Mouse (Mus musculus): Measurements from ENCODE around the gene Sirt4.
"Not testable (repeated sequence)": the region's sequence is repeated elsewhere in the genome, so short reads cannot be mapped to it uniquely, and the experiment has no call there.

Sirt4 gene

DNA sequence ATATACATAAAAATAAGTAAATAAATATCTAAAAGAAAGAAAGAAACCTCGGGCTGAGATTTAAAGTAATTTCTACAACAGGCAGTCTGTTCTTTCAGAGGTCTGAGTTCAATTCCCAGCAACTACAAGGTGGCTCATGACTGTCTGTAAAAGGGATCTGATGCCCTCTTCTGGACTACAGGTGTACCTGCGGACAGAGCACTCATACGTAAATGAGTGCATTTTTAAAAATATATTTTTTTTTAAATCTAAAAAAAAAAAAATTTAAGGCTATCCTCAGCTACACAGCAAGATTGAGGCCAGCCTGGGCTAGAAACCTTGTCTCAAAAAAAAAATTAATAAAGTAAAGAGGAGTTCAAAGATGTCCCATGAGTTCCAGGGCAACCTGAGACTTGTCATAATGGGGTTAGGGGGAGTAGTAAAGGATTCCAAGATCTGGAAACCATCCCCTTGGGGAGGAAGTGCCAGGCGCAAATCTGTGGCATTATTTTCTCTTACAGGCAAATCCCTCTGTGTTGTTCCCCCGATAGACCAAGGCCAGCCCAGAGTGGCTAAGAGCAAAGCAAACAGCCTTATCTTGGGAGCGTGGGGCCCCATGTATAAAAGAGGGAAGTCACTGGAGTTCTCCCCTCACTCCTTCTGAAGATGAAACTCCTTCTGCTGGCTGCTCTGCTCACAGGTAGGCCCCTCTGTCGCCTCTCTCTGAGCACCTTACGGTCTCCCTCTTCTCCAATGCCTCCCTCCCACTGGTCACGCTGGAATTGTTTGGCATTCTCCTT is 18.7 kb downstream of the Sirt4 start, which contains the start of gene Pla2g1b:
TSS of gene Pla2g1b (plus strand) at position 621 of the 779 bp plus-strand sequence.
- no peak for DNase-seq

DNA sequence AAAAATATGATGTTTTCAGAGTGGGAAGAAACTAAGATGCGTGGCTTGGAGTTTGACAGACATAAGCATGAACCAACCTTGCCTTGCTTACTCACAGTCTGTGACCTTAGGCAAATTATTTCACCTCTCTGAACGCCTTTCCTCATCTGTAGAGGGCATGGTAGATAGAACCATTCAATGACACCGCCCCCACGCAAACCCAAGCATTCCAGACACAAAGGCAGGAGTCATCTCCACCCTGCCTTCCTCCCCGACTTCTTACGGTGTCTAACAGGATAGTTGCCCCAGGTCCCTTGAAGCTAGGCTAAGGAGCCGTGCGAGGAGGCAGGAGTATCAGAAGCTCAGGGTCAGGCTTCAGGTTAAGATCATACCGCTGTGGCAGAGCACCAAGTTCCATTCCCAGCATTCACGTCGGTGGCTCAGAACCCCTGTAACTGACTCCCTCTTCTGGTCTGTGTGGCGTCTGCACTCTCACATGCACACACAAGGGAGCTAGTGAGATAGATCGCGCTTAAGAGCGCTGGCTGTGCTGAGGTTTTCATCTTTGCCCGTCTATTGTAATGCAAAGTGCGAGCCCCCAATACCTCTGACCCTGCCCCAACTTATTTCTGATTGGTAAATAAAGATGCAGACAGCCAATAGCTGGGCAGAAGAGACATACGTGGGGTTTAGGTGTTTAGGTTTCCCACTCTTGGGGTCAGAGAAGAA is 20.0 kb downstream of the Sirt4 start:
- no peak for DNase-seq

DNA sequence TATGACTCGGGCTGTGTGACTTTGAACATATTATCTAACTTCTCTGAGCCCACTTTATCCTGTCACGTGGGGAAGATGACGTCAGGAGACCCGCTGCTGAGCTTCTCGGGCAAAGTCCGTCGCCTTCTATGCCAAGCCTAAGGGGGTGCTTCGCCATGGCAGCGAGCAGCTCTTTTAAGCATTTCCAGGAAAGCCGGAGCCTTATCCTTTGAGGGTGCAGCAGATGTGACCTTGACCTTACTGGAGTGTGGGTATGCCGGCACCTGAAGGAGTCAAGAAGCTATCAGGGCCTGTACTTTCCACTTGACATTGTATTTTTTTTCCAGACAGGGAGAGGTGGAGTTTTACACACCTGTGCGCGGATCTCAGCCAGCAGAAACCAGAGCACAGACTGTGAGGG is 25.6 kb downstream of the Sirt4 start:
- DNase-seq = no peak

DNA sequence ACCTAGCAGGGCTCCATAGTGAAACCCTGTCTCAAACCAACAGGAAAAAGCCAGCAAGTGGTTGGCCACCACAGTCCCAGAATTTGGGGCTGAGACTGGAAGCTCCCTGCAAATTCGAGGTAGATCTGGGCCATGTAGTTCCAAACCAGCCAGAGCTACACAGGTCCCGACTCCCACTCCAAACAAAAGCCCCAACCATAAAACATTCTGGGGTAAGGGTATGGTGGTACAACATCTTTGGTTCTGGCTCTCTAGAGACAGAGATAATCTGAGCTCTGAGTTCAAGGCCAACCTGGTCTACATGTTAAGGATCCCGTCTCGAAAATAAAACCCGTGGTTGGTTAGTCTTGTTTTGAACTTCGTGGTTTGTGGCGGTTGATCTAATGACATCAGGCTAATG is 28.7 kb downstream of the Sirt4 start:
- no peak for DNase-seq

DNA sequence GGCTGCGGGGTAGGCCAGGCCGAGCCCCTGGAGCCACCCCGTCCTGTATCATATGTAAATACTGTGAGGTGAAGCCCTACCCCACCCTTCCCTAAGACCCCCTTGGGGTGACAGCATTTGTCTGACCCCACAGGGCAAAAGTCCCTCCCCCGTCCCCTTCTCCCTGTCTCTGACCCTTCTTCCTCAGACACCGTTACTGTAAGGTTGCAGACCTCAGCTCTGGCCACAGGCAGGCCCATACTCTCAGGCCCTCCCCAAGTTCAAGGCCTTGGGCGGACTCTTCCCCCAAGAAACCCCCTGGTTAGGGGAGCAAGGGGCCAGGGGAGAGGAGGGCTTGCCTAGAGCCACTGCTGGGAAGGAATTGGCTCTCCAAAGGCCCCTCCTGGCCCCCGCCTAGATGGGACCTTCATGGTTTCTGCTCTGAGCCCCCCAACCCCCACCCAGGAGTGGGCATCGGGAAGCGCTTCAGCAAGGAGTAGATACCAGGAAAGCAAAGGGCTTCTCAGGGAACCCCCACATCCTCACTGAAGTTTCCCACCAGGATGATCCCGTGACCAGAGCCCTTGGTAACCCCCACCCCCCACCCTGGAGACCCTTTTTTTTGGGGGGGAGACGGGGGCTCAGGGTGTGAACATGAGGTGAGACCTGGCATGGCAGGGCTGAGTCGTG is 30.0 kb downstream of the Sirt4 start:
- DNase-seq = no peak

DNA sequence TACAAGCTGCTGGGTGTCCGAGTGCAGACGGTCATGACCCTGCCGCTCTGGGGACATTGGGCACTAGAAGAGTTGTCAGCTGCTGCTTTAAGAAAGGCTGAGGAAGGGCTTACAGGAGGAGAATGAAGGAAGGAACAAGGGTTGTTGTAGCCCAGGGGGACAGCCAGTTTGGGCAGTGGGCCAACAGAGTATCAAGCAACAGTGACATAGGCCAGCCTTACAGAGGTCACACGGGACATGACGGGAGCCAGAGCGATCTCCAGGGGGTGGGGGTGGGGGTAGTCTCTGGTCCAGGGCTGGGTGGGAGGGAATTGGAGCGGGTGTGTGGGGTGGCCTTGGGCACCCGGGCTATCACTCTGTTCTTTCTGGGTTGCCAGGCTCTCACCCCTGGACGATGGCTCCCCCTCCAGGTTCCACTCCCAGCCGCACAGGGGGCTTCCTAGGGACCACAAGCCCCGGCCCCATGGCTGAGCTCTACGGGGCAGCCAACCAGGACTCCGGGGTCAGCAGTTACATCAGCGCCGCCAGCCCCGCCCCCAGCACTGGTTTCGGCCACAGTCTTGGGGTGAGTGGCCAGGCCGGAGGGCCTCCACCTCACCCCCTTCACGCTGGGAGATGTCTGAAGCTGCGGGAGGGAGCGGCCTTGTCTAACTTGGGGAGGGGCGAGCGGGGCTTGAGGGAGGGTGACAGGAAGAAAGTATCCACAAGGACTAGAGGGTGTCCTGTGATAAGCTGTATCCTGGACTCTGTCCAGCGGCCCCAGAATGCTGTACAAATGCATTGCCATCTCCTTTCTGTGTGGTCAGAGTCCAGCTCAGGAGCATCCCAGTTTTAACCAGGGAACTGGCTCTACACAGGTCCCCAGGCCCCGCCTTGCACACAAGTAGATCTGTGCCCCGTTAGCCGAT is 33.9 kb downstream of the Sirt4 start:
- DNase-seq = no peak

DNA sequence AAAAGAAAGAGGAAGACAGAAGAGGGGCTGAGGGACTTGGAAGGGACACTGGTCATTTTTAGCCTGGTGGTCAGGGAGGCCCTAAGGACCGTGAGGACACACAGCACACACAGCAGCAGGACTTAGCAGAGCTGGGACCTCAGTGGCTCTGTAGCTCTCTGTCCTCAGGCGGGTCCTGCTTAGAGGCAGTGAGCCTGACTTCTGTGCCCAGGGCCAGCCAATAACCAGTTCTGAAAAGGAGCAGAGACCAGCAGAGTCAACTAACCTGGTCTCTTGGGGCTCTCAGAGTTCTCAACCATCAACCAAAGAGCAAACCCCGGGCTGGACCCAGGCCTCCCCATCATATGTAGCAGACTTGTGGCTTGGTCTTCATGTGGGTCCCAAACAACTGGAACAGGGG is 35.3 kb downstream of the Sirt4 start:
- no peak for DNase-seq

DNA sequence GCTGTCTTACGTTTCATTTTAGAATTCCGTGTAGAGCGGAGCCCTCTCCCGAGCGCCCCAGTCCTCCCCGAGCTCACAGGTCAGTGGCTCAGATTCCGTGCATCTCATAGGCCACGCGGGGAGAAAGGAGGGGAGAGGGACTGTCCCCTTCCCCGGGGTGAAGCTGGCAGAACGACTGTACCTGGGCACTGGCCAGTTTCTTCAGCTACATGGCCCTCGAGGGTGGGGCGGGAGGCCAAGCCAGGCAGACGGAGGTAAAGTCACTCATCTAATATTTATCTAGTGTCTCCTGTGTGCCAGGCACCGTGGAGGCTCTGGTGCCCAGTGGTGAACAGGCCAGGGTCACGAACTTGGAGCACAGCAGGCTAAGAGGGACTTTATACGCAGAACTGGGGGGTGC is 37.4 kb downstream of the Sirt4 start:
- no peak for DNase-seq

DNA sequence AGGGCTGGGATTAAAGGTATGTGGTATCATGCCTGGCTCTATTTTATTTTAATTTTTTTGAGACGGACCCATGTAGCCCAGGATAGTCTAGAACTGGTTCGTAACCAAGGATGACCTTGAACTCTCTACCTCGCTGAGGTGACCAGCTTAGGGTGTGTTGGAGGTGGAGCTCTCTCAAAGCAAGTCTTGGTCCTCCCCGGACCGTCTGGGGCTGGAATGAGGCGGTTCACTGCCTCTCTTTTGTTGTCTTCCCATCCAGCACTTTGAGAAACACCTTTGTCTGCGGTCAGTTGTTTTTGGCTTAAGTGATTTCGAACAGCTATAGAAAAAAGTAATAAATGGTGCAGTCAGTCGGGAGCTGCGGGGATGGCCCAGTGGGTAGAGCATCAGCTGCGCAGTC is 40.4 kb downstream of the Sirt4 start:
- DNase-seq = no peak

DNA sequence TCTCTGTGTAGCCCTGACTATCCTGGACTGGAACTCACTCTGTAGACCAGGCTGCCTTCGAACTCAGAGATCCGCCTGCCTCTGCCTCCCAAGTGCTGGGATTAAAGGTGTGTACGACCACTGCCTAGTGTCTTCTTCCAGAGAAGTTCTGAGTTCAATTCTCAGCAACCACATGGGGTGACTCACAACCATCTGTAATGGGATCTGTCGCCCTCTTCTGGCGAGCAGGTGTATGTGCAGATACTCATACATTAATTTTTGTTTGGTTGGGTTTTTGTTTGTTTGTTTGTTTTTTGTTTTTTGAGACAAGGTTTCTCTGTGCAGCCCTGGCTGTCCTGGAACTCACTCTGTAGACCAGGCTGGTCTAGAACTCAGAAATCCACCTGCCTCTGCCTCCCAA is 41.9 kb downstream of the Sirt4 start:
- DNase-seq = not testable (repeated sequence)

DNA sequence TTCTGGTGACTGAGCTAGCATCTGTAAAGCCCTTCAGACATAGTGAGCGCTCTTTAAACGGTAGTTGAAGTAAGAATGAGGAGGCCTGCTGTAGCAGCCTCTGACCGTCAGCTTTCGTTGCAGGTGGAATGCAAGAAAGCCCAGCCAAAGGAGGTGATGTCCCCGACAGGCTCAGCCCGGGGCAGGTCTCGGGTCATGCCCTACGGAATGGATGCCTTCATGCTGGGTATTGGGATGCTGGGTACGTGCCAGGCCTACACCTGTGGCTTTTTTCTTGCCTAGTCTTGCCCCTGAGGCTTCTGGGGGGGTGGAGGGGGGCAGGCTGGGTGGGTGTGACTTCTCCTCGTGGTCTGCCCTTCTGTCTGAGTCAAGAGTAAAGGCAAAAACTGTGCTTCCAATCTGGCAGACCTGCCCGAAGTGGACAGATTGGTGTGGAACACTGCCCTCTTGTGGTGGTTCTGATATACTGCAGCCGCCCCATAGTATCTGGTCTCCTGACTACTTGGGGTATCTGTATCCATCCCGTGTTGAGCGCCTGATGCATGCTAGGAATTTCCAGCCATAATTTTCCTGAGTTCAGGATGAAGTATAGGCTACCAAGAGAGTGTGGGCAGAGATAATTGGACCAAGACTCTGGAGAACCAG is 43.2 kb downstream of the Sirt4 start:
- peak; percentile 83 for DNase-seq

DNA sequence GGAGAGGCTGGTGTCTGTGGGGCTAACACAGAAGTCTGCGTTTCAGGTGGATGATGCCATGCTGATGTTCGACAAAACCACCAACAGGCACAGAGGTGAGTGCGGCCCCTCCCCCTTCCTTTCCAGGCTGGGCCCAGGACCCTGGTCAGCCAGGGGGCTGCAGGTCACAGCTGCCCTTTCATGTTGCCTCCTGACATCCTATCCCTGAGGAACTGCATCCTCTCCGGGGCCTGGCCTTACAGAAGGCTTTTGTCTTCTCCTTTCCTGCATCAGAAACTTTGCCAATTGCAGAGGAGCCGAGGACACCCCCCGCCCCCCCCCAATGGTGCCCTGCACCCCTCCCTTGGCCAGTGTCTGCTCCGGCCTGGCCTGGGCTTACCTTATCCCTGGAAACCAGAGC is 45.9 kb downstream of the Sirt4 start:
- no peak for DNase-seq

DNA sequence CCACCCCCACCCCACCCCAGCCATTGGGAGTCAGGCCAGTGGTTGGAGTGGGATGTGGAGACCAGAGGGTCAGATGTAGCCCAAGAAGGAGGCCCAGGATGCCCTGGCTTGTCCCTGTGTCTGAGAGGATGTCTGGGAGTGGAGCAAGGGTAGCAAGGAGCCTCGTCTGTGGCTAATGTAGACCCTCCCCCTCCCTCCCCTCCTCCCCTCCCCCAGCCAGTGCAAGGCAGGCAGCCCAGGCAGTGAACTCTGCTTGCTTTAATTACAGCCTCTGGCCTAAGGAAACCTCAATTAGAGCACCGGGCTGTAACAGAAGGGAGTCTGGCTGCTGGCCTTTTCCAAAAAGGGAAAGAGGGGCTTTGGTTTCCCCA is 46.6 kb downstream of the Sirt4 start:
- DNase-seq = no peak

DNA sequence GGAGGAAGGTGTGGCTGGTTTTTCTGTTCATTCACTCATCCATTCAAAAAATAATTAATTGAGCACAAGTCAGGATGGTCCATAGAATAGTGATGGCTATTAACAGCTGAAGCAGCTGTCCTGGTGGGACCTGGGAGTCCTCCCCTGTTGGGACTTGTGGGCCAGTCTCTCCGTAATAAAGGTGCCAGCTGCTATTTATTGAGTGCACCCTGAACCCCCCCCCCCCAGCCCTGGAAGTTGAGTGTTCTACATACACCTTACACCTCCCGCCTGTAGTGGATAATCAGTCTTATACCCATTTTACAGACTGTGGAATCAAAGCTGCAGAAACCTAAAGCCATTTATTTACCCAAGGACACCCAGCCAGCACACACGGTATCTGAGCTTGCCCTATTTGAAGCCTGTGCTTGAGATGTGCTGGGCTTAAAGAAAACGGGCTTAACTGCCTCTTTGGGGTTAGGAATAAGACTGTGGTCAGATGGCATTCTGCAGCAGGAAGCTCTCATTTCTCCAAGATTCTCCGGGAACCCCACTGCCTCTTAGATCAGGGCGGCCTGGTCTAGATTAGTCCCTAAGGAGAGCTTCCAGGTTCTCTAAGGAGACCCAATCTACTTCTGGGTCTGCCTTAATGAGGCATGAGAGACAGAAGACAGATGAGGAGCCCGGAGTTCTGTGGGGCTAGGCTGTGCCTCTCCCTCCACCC is 47.1 kb downstream of the Sirt4 start:
- no peak for DNase-seq

DNA sequence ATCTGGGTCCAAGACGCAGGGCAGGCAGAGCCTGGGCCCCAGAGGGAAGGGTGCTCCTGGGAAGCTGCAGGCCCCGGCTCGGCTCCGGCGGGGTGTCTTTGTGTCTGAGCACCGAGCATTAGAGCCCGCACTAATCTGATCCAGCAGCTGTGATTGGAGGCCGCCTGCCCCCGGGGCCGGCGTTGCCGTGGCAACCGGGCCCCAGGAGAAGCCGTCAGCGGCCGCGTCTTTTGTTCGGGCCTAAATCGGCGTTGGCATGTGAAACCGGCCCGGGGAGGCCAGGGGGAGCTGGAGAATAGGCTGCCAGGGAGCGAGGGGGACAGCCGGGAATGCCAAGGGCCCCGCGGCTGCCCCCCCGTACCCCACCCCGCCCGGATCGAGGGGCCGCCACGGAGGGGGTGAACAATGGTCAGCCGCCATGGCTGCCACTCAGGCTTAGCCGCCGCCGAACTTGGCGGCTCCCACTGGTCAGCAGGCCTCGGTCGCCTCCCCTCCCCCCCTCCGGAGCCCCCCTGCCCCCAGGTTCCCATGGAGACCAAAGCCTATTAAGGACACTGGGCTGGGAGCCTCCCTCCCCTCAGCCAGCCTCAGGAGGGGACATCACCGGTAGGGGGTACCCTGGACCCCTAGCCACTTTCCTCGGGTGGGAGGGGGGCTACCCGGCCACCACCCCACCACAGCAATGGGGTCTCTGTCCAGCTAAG is 48.0 kb downstream of the Sirt4 start:
- DNase-seq = peak; percentile 72

DNA sequence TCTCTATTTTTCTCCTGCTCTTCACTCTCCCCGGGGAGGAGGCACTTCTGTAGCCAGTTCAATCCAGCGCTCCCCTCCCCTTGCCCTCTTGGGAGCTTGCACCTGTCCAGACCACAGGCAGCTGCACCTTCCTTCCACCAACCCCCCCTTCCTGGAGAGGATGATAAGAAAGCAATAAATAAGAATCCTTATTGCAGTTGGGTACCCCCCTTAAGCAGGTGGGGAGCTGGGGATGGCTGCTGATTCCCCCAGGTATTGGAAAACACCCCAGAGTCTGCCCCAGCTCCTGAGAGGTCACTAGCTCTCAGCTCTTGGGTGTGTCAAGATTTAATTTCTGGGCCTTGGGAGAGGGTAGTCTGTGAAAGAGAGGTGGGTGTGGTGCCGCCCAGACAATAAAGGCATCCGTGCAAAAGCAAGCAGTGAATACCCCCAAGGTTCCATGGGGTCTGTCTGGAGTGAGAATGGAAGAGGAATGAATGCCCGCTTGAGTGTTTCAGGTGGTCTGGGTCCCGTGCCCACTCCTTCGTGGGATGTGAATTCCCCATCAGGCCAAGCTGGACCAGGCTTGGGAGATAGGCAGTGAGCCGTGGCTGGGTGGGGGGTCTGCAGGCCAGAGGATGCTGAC is 48.7 kb downstream of the Sirt4 start:
- DNase-seq = no peak

DNA sequence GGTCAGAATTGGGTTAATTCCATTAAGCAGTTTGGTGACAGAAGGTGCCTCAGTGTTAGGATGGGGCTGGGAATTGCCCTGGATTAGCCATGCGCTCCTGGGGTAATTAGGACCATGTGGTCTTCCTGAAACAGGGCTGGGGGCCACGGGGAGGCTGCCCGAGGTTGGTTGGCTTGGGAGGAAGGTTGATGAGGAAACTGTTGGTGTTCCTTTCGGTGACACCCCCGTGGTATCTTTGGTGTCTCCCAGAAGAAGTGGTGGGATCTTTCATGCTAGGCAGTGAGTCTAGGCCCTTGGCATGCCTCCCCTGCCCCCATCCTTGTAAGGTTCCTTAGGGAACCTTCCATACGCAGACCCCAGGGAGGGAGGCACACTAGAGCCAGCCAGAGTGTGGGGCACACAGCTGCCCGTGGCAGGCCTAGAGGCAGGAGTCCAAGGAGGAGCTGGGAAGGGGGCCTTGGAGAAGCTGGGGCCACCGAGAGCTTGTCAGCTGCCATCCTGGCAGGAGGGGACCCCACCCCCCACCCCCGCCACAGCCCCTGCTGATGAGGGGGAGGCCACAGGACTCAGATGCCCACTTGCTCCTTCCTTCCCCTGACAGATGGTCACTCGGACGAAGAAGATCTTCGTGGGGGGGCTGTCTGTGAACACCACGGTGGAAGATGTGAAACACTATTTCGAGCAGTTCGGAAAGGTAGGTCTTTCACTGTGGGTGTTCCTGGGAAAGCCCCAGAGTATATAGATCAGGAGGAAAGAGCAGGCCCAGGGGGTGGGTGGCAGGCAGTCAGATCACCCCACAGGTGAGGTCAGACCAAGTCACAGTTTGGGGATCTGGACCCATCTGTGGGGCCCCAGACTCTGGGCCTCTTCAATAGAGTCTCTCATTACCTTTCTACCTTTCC is 49.4 kb downstream of the Sirt4 start:
- no peak for DNase-seq

DNA sequence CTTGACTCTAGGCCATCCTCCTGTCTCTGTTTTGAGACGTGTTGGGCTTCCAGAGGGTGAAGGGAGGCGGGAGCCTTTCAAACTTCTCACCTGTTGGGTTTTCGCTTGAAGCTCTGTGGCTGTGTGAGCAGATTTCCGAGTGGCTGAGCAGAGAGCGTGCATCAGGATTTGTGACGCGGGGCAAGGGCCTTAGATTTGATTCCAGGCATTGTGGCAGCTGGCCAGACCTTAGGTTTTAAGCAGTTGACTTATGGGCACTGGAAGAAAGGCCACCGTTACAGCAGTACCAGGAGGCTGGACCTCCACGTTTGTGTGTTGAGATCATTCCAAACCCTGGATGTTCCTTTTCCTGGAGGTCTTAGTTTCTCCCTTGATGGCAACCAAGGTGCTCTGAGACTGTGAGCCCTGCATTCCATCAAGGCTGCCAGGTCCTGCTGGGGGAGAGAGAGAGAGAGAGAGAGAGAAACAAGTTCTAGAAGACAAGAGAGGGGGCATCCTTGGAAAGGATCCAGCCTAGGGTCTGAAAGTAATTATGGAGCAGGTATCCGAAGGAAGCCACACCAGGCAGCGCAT is 50.2 kb downstream of the Sirt4 start:
- no peak for DNase-seq

DNA sequence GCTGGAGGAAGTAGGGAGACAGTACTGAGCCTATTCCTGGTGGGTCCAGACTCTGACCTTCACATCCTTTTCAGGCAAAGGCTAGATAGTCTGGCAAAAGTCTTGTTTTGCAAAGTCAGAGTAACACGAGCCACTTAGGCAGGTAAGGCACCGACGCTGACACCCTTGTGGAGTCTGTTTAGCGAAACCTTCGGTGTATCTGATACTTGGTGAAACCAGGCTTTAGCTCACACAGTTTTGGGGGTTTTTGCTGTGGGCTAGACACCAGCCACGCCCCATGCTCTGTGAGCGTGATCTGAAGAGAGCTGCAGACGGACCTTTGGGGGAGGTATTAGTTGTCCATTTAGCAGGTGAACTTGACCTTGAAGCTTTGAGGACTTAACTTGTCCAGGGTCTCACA is 51.3 kb downstream of the Sirt4 start:
- no peak for DNase-seq
